Mouse (Mus musculus): Measurements from ENCODE around the gene Fscn1. TPM values are rescaled to one million over a fixed set of nuclear protein-coding genes. Genes with fewer than 3 reads are reported as not detected.

Gene Fscn1
- total RNA-seq, 2 experiments from 2014 or later: 0.84 TPM; not detected in 1

DNA sequence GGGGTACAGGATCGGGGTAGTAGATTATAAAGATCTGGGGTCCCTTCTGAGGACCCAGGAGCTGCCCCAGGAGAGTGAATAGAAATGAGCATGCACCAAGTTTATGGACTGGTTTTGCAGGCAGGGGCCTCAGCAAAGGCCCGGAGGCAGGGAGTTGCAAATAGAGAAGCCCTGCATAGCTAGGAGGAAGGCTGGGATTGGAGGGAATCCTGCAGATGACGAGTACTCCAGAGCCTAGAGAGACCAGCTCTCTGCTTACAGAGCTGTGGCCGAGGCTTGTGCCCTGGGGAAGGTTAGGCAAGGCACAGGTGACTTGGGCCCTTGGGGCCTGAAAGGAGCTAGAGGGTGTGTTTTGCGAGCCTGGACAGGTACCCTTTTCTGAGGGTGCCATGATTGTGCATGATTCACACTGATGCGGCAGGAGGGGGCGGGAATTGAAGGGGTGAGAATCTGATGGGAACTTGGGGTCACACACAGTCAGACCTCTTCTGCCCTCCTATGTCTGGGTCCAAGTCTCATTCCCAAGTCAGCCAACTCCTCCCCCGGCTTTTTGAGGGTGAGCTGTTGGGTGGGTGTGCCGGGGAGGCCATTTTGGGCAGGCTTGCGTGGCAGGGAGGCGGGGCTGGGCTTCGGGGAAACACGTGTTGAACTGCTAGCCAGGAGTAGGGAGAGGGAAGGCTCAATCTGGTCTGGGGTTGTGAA is 3.0 kb downstream of the Fscn1 start:
- no peak for ATAC-seq (replicated peaks; ENCODE audit: low FRiP score, poor library complexity, severe bottlenecking)

DNA sequence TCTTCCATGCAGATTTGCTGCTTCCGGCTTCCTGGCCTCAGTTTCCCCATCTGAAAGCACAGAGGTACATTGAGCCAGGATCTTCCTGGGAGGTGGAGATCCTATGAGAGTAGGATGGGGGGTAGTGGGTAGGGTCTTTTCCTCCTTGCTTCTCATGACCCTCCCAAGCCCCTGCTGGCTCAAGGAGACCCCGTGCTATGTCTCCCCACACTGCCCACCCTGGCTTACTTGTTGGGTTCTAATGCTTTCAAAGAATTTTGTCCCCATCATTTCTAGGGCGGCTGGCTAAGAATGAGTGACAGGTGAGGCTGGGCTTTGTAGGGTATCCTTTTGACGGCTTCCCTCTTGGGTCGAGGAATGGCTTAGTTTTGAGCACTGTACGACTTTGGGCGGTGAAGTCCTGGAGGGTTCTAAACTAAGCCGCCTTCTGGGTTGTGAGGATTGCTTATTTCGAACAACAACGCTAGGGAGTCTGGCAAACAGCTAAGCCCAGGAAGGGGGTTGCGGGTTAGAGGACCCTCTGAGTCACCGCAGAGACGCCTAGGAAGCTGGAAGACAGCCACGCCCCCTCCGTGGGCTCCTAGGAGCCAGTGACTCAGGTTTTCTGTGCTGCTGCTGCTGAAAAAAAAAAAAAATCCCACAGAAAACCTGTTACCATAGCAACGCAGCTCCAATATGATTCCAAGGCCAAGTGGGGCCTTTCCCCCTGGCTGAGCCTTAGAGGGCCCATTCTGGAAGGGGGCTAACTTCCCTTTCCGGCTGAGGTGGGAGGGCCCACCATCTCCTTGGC is 3.8 kb downstream of the Fscn1 start:
- ATAC-seq (replicated peaks; ENCODE audit: low FRiP score, poor library complexity, severe bottlenecking): no peak

DNA sequence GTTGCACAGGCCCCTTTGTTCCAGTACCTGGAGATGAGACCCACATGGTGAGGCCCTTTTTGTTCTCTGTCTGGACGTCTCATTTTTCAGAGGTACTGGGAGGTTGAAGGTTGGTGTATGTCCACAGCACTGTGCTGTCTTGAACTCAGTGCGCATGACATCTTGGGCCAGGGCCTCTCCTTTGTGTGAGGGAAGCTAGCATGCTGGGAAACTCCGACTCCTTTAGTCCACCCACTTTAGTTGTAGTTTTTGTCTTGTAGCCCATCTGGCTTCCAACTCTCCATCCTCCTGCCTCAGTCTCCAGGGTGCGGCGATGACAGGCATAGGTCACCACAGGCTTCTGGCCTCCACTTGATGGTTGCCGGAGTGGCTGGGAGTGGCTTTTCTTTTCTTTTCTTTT is 4.5 kb downstream of the Fscn1 start:
- no peak for ATAC-seq (replicated peaks; ENCODE audit: low FRiP score, poor library complexity, severe bottlenecking)

DNA sequence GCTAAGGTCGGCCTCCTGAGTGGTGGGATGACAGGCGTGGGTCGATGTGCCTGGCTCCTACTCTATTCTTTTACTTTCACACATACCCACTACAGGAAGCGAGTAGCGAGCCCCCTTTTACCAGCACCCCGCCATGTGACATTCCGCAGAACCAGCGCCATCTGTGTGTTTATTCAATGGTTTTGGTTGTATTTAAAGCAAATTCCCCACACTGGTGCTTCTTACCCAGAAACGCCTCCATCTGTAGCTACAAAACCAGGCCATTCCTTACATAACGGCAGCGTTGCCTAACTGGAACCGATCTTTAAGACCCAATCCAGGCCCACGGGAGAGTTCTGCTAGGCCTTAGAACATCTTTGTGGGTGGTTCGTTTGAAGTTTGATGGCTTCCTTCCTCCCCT is 8.3 kb downstream of the Fscn1 start:
- no peak for ATAC-seq (replicated peaks; ENCODE audit: low FRiP score, poor library complexity, severe bottlenecking)

DNA sequence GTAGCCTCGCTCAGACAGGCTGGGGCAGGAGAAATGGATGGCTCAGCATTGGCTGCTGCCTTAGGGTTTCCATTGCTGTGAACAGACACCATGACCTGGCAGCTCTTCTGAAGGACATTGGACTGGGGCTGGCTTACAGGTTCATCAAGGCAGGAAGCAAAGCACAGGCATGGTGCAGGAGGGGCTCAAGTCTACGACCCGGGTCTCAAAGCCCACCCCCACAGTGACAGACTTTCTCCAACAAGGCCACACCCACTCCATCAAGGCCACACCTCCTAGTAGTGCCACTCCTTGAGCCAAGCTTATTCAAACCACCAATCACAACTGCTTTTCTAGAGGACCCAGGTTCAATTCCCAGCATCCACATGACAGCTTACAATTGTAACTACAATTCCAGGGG is 13.8 kb downstream of the Fscn1 start:
- no peak for ATAC-seq (replicated peaks; ENCODE audit: low FRiP score, poor library complexity, severe bottlenecking)

DNA sequence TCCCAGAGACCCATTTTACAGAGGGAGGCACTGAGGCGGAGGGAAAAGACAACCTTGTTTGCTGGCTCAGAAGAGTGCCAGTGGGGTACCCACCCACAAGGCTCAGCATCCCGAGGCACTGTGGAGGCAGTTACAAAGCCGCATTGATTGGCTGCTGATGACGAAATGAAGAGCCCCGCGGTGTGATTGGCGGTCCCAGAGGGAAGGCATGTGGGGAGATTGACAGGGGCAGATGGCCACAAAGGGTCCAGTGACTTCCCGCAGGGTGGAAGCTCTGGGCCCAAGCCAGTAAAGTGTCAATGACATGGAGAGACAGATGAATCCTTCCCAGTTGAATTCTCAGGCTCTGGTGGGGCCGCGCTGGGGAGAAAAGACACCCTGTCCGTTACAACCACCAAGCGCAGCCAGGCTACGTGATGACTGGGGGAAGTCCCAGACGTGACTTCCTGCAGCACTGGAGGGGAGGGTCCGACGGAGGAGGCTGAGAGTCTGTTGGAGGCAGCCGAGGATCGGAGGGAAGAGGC is 14.5 kb downstream of the Fscn1 start:
- ATAC-seq (replicated peaks; ENCODE audit: low FRiP score, poor library complexity, severe bottlenecking): no peak

DNA sequence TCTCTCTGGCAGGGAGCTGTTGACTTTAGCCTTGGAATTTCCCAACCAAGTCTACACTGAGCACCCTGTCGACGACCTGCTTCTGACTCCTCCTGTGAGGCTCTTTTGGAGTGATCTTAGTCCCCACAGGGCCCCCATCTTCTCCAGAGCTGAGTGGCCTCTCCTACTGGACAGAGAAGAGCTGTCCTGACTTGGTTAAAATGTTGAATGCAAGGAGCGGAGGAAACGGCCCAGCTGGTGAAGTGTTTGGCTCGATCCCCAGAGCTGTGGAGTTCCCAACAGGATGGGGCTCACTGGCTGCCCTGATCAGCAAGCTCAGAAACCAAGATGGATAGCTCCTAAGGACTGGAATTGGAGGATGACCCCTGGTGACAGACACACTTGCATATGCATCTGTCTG is 16.4 kb downstream of the Fscn1 start:
- ATAC-seq (replicated peaks; ENCODE audit: low FRiP score, poor library complexity, severe bottlenecking): no peak

DNA sequence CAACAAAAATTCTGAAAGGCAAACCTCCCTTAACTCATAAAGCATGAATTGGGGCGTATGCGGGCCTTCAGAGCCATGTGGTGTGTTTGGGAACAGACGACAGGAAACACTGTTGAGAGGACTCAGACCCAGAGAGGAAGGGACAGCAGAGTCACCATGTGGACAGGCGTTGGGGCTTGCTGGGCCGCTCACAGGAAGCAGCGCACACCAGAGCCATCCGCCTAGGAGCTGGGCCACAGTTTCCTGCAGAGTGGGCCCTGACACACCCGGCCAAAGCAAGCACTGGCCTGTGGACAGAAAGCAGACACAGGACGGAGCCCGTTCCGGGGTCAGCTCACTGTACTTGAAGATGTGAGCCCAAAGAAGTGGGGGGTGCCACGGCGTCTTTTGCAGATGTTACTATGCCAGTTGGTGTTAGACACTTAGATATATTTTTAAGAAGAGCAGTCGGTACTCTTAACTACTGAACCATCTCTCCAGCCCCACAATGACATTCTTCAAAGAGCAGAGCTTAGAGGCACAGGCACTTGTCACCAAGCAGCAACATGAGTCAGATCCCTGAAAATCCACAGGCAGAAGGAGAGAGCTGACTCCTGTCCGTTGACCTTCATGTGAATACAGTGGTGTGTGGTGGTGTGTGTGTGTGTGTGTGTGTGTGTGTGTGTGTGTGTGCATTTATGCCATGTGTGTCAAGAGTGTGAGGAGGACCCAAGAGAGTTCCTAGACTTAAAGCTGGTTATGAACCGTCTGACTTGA is 22.1 kb downstream of the Fscn1 start:
- no peak for ATAC-seq (replicated peaks; ENCODE audit: low FRiP score, poor library complexity, severe bottlenecking)

DNA sequence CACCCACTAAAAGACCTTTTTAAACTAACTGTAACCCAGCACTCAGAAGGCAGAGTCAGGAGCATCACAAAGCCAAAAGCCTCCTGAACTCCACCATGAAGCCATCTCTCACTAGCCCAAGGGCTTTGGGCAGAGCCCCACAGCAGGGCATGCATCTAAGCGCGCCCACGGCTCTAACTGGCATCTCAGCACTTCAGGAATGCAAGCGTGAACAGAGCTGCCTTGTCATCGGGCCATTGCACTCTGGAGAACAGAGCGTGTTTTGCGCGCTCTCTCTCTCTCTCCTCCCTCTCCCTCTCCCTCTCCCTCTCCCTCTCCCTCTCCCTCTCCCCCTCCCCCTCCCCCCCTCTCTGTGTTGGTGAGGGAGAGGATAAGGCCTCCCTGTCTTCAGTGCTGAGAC is 23.0 kb downstream of the Fscn1 start:
- no peak for ATAC-seq (replicated peaks; ENCODE audit: low FRiP score, poor library complexity, severe bottlenecking)

DNA sequence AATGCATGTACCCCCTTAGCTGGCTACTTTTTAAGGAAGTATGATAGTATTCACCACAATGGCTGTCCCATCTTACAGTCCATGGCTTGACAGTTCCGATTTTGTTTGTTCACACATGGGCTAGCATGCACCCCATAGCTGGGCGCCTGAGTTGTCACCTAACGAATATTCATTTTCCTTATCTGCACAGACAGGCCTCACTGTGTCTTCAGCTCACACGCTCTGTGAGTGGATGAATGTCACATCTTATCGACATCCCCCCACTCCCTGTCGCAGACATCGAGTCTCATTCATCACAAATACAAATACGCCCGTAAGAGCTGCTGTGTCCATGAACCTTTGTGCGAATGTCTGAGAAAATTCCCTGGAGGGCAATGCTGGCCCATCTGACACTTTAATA is 24.1 kb downstream of the Fscn1 start:
- peak; percentile 75 for ATAC-seq (replicated peaks; ENCODE audit: low FRiP score, poor library complexity, severe bottlenecking)

DNA sequence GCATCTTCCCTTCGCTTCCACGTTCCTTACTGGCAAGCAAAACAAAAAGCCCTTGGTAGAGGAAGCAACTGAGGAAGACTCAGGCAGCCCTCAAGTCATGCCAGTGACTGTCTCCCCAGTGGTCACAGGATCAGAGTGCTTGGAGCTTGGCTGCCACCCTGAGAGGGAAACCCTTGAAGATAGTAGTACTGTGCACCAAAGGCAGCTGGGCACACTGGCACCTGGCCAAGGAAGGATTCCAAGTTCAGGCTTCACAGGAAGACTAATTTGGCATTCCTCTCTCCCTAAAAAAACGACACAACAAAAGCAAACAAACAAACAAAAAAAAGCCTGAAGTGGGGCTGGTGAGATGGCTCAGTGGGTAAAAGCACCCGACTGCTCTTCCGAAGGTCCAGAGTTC is 28.4 kb downstream of the Fscn1 start:
- no peak for ATAC-seq (replicated peaks; ENCODE audit: low FRiP score, poor library complexity, severe bottlenecking)

DNA sequence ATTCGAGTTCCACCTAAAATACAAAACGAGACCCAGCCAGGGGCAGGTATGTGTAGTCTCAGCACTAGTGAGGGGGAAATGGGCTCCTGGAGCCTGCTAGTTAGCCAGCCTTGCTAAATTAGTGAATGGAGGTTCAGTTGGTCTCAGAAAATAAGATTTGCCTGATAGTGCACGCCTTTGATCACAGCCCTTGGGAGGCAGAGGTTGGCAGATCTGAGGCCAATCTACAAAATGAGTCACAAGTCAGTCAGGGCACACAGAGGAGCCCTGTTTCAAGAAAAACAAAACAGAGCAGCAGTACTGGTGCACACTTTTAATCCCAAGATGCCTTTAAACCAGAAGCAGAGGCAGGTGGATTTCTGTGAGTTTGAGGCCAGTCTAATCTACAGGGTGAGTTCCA is 29.0 kb downstream of the Fscn1 start:
- no peak for ATAC-seq (replicated peaks; ENCODE audit: low FRiP score, poor library complexity, severe bottlenecking)

DNA sequence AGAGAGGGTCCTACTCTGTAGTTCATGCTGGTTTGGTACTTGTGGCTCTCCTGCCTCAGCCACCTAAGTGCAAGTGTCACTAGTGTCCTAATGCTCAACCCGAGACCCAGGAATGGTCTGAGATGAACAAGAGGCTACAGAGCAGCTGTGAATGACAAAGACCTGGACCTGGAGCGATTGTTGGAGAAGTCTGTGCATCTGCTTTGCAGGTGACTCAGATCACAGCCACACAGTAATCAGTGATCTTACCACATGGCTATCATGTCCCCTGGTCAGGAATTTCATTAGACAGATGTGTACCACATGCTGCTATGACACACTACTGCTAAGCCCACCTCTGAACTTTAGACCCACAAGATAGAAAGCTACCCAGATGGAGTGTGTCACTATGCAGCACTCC is 34.6 kb downstream of the Fscn1 start:
- ATAC-seq (replicated peaks; ENCODE audit: low FRiP score, poor library complexity, severe bottlenecking): no peak

DNA sequence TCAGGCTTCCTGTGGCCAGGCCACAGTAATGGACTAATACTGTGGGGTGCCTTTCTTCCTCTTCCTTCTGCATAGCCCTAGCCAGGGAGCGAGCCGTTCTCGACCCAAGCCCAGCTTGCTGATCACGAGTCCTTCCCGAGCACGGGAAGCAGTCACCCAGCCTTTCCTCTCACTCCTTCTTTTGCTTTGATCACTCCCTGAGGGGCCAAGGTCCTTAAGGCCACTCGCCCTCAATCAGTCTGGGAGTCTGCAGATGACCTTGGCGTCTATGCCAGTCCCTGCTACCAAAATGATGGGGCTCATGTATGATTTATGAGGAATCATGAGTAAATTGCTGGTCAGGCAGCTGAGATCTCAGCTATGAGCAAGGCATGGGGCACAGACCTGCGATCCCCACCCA is 37.4 kb downstream of the Fscn1 start:
- ATAC-seq (replicated peaks; ENCODE audit: low FRiP score, poor library complexity, severe bottlenecking): no peak

DNA sequence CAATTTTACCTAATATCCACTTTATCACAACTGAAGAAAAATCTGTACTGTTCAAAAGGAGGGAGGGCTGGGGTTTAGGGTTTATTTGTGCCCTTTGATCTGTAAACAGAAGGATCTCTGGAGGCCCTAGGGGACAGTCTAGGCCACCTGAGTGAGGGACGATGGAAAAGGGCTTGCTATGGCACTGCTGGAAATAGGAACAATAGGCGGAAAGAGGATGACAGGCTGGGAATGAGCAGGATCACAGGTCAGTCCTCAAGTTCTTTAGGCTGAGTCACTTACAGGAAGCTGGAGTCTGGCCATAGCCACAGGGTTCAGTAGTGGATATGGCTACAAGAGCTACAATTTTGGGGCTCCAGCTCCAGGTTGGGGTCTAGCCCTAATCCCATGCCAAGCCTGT is 38.0 kb downstream of the Fscn1 start:
- no peak for ATAC-seq (replicated peaks; ENCODE audit: low FRiP score, poor library complexity, severe bottlenecking)

DNA sequence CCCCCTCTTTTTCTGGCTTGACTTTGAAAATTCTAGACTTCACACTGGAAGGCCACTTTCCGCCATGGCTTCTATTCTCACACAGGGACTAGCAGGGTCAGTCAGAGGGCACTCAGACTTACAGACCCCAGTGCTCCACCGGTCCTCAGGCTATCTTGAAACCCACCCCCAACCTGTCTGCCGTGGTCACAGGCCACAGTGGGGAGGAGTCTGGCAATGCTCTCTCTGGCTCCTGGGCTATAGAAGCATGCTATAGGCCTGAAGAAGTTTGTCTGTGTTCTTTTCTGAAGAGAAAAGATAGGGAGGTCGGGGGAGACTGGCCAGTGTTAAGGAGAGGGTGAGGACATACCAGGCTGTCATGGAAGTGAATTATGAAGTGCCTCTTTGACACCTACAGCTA is 39.9 kb downstream of the Fscn1 start:
- no peak for ATAC-seq (replicated peaks; ENCODE audit: low FRiP score, poor library complexity, severe bottlenecking)

DNA sequence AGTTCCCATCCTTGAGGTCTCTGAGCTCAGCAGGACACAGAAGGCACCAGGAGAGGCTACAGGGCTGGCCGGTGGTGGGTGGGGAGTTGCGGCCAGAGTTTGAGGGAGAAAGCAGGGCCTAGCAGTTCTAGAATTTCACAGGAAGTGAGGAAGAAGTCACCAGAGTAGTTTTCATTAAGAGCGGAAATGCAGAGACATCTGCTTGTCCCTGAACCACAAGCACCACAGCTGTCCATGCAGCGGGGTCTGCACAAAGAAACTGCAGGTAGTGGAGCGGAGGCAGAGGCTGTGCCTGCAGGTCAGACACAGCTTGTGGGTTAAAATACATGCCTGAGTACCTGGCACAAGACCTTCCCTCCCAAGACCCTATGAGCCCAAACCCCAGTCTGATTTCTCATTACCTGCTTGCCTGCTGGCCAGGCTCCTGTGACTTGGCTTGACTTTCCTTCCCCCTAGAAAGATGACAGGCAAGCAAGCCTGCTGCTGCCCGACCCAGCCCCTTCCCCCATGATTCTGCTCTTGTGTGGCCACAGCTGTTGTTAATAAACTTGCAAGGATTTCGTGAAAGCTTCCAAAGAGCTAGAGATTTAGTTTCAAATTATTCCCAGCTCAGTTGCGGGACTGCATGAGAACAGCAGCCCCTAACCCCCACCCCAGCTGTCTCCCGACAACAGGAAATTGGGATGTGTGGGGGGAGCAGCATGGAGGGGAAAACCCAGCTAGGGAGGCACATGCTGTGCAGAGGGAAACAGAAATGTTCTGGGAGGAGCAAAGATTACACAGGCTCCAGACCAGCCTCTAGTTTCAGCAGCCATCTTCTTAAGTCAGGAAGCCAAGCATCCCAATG is 40.7 kb downstream of the Fscn1 start:
- ATAC-seq (replicated peaks; ENCODE audit: low FRiP score, poor library complexity, severe bottlenecking): no peak

DNA sequence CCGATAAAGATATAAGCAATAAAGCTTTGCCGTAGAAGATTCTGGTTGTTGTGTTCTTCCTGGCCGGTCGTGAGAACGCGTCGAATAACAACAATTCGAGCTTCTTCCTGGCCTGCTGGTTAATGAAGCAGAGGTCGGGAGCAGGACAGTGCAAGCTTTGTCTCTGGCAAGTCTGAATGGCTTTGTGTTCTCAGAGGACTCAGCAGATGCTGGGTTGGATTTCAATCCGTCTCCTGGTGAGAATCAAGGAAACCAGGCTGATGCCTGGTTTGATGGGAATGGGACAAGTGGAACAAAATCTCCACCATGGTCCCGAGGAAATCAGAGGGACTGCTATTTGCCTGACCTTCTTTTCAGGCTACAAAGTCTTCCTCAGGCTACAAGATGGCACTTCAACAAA is 49.2 kb downstream of the Fscn1 start:
- no peak for ATAC-seq (replicated peaks; ENCODE audit: low FRiP score, poor library complexity, severe bottlenecking)

DNA sequence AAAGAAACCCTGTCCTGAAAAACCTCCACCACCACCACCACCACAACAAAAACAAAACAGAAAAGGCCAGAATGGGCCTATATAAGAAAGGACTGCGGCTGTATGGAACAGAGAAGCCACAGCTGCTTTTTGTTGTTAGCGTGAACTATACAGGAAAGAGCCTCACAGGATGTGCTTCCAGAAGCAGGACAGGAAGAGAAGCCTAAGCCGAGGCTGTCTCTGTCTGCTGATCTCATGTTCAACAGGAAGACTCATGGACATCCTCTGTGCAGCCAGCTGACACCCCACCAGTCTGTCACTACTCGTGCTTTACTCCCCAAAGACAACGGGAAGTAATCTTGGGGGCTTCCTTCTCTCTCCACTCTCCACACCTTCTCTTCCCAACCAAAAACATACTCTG is 57.3 kb downstream of the Fscn1 start:
- ATAC-seq (replicated peaks; ENCODE audit: low FRiP score, poor library complexity, severe bottlenecking): no peak
